Mouse (Mus musculus) myocyte (in vitro differentiated cells): ENCODE data around the gene March2. TPM values are rescaled to one million over a fixed set of nuclear protein-coding genes. Genes with fewer than 3 reads are reported as not detected.

ENCODE experiments used
- H3K27me3 ChIP-seq: one replicate; pipeline ENCODE4 v1.6.1; 2011; ENCODE audit not compliant: control insufficient read depth, insufficient read depth, insufficient read length
- H3K36me3 ChIP-seq: one replicate; pipeline ENCODE4 v1.6.1; 2011; ENCODE audit not compliant: control insufficient read depth, insufficient read depth
- H3K4me2 ChIP-seq: one replicate; pipeline ENCODE4 v1.6.1; 2011; ENCODE audit warnings: low read depth, control low read depth
- H3K4me3 ChIP-seq: one replicate; pipeline ENCODE4 v1.5.1; 2011; ENCODE audit warnings: mild to moderate bottlenecking, control low read depth, moderate library complexity
- H3K79me2 ChIP-seq: one replicate; pipeline ENCODE4 v1.6.1; 2011; ENCODE audit not compliant: control insufficient read depth, insufficient read depth
- H3ac ChIP-seq: one replicate; pipeline ENCODE4 v1.6.1; 2011; ENCODE audit not compliant: control insufficient read depth, insufficient read length
- CEBPB ChIP-seq: IDR thresholded peaks from 2 replicates; pipeline ENCODE4 v1.6.1; 2011; ENCODE audit warnings: mild to moderate bottlenecking, moderate library complexity; ENCODE audit not compliant: poor library complexity, insufficient read depth, severe bottlenecking
- E2F4 ChIP-seq: IDR thresholded peaks from one replicate; pipeline ENCODE4 v1.6.1; 2011; ENCODE audit warnings: mild to moderate bottlenecking, control low read depth, moderate library complexity; ENCODE audit not compliant: insufficient read depth
- MAX ChIP-seq: IDR thresholded peaks from one replicate; pipeline ENCODE4 v1.6.1; 2011; ENCODE audit warnings: low read depth, mild to moderate bottlenecking, control low read depth
- MYOD1 ChIP-seq, 3 experiments: IDR thresholded peaks; one replicate each; pipeline ENCODE4 v1.6.1; 2011; ENCODE audit warnings: control low read depth in 2 of 3, low read depth in 2 of 3, mild to moderate bottlenecking in 2 of 3, moderate library complexity in 1 of 3; ENCODE audit not compliant: insufficient read length in 2 of 3, control insufficient read depth in 1 of 3
- MYOG ChIP-seq, 3 experiments: IDR thresholded peaks; one replicate each; pipeline ENCODE4 v1.6.1; 2011; ENCODE audit warnings: control low read depth in 2 of 3, low read depth in 2 of 3, mild to moderate bottlenecking in 2 of 3; ENCODE audit not compliant: insufficient read length in 2 of 3, control insufficient read depth in 1 of 3, insufficient read depth in 1 of 3
- POLR2A ChIP-seq: IDR thresholded peaks from one replicate; pipeline ENCODE4 v1.6.1; 2011; ENCODE audit warnings: low read depth, mild to moderate bottlenecking, control low read depth, moderate library complexity; ENCODE audit not compliant: insufficient read length
- POLR2AphosphoS2 ChIP-seq: IDR thresholded peaks from one replicate; pipeline ENCODE4 v1.6.1; 2011; ENCODE audit warnings: low read depth, control low read depth; ENCODE audit not compliant: insufficient read length
- REST ChIP-seq: IDR thresholded peaks from one replicate; pipeline ENCODE4 v1.6.1; 2011; ENCODE audit warnings: mild to moderate bottlenecking, control low read depth, moderate library complexity; ENCODE audit not compliant: insufficient read depth, insufficient read length
- SRF ChIP-seq: IDR thresholded peaks from one replicate; pipeline ENCODE4 v1.6.1; 2011; ENCODE audit warnings: low read depth; ENCODE audit not compliant: control insufficient read depth, insufficient read length
- TCF12 ChIP-seq: IDR thresholded peaks from one replicate; pipeline ENCODE4 v1.6.1; 2011; ENCODE audit warnings: mild to moderate bottlenecking, control low read depth; ENCODE audit not compliant: poor library complexity, insufficient read depth, severe bottlenecking
- TCF3 ChIP-seq: IDR thresholded peaks from one replicate; pipeline ENCODE4 v1.6.1; 2011; ENCODE audit warnings: low read depth, control low read depth; ENCODE audit not compliant: insufficient read length
- USF1 ChIP-seq: IDR thresholded peaks from one replicate; pipeline ENCODE4 v1.6.1; 2011; ENCODE audit warnings: low read depth, mild to moderate bottlenecking, control low read depth, moderate library complexity
- polyA plus RNA-seq: library from polyadenylated mRNA; unstranded; fragments of >200 nt; fragmentation: generic; extraction: Trizol; gene quantifications from one replicate; pipeline ENCODE4 v1.2.1, GENCODE M21; 2012; ENCODE audit warnings: missing spikeins

March2 gene
- polyA plus RNA-seq, 1 experiment: 51.5 TPM

DNA sequence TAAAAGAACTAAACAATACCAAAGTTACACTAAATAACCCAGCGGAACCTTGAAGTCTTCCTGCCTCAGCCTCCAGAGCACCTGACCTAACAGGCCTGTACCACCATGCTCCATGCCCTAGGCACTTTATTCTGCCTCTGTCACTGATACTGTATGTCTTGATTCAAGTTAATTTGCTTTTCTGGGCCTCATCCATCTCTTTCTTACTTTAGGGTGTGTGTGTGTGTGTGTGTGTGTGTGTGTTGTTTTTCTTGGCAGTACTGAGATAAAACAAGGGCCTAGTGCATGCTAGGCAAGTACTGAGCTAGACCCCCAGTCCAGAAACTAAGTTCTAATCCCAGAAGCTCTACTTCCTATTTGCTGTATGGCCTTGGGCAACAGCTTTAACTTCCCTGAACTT lies 1.2 kb downstream of the March2 start:
- no peak overlapping the region for H3K4me3 ChIP-seq
- H3K36me3 ChIP-seq: no peaks in the 10 kb centered on the region
- TF ChIP-seq E2F4 (no peak), CEBPB (no peak), MYOG (IDR thresholded peaks at IDR 0.05; ENCODE audit: control insufficient read depth in 1 of 3, insufficient read depth in 1 of 3, insufficient read length in 2 of 3, low read depth in 2 of 3) (no peak), MAX (no peak), USF1 (no peak), POLR2A (no peak), TCF12 (no peak), REST (no peak), SRF (no peak), TCF3 (no peak), POLR2AphosphoS2 (no peak), MYOD1 (IDR thresholded peaks at IDR 0.05; ENCODE audit: control insufficient read depth in 1 of 3, insufficient read length in 2 of 3, low read depth in 2 of 3) (no peak)
- H3K79me2 ChIP-seq: peaks cover 6% of the 10 kb centered on the region
- H3ac ChIP-seq: no peak overlapping the region
- no peaks in the 10 kb centered on the region for H3K27me3 ChIP-seq
- no peak overlapping the region for H3K4me2 ChIP-seq

DNA sequence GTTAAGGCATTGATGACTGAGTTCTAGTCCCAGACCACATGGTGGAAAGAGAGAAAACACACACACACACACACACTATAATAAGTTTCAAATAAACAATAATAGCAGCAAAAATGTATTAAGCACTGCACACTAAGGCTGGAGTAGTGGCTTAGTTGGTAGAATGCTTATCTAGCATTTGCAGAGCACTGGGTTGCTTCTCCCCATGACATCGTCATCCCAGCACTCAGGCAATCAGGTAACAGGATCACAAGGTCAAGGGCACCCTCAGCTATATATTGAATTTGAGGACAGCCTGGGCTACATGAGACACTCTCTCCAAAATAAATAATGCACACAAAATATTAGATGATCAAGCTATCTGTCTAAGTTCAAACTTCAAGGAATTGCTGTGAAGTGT lies 3.7 kb downstream of the March2 start:
- no peak overlapping the region for H3K4me3 ChIP-seq
- H3ac ChIP-seq: no peak overlapping the region
- TF ChIP-seq E2F4 (no peak), USF1 (no peak), CEBPB (no peak)
- H3K79me2 ChIP-seq: peaks cover 6% of the 10 kb centered on the region
- H3K4me2 ChIP-seq: no peak overlapping the region
- H3K36me3 ChIP-seq: no peaks in the 10 kb centered on the region
- H3K27me3 ChIP-seq: no peaks in the 10 kb centered on the region

DNA sequence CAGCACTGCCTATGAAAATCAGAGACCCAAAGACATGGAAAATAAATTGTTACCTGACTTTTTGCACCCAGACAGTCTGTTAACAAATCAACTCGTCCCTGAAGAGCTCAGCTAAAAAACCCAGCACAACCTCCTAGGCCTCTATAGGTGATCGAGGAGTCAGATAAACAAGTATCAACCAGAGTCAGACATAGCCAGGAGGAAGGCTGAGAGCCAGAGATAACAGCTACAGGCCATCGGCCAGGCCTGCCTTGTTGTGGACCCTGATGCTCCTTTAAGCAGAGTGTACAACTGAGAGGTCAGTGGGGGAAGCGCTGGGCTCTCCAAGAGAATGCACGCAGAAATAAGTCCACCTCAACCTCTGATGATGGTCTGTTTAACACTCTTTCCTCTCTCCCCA lies 5.2 kb downstream of the March2 start:
- Histone ChIP-seq H3K27me3 (no peaks in the 10 kb centered on the region), H3K79me2 (peaks cover 6% of the 10 kb centered on the region), H3K4me2 (no peak overlapping the region), H3ac (no peak overlapping the region), H3K4me3 (no peak overlapping the region), H3K36me3 (no peaks in the 10 kb centered on the region)
- TF ChIP-seq TCF12: no peak
- no peak for TF ChIP-seq REST
- TF ChIP-seq SRF: no peak
- no peak for TF ChIP-seq MYOD1 (IDR thresholded peaks at IDR 0.05; ENCODE audit: control insufficient read depth in 1 of 3, insufficient read length in 2 of 3, low read depth in 2 of 3)
- TF ChIP-seq TCF3: no peak
- no peak for TF ChIP-seq E2F4
- TF ChIP-seq CEBPB: no peak
- no peak for TF ChIP-seq MYOG (IDR thresholded peaks at IDR 0.05; ENCODE audit: control insufficient read depth in 1 of 3, insufficient read depth in 1 of 3, insufficient read length in 2 of 3, low read depth in 2 of 3)
- TF ChIP-seq MAX: no peak
- TF ChIP-seq POLR2A: no peak
- TF ChIP-seq USF1: no peak
- TF ChIP-seq POLR2AphosphoS2: no peak

DNA sequence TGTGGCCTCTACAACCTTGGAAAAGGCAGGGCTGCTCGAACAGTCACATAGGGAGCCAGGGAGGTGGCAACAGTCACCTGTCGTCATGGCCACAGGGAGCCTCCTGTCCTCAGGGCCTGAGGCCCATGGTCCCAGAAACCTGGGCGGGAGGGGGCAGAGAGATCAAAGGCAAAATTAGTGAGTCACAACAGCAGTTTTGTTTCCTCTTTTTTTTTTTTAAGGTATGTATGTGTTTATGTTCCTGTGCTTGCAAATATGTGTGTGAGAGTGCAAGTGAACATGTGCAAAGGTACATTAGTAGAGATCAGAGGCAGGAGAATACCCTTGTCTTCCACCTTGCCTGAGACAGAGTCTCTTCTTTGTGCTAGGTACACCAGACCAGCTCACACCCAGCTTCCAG lies 8.6 kb downstream of the March2 start:
- no peaks in the 10 kb centered on the region for H3K79me2 ChIP-seq
- no peak overlapping the region for H3K4me3 ChIP-seq
- no peaks in the 10 kb centered on the region for H3K27me3 ChIP-seq
- no peak overlapping the region for H3K4me2 ChIP-seq
- H3K36me3 ChIP-seq: peaks cover 6% of the 10 kb centered on the region
- TF ChIP-seq TCF3 (no peak), USF1 (no peak), TCF12 (no peak), MYOD1 (IDR thresholded peaks at IDR 0.05; ENCODE audit: control insufficient read depth in 1 of 3, insufficient read length in 2 of 3, low read depth in 2 of 3) (no peak), SRF (no peak), CEBPB (no peak), MYOG (IDR thresholded peaks at IDR 0.05; ENCODE audit: control insufficient read depth in 1 of 3, insufficient read depth in 1 of 3, insufficient read length in 2 of 3, low read depth in 2 of 3) (no peak), POLR2AphosphoS2 (no peak), POLR2A (no peak), E2F4 (no peak), MAX (no peak), REST (no peak)
- H3ac ChIP-seq: no peak overlapping the region

DNA sequence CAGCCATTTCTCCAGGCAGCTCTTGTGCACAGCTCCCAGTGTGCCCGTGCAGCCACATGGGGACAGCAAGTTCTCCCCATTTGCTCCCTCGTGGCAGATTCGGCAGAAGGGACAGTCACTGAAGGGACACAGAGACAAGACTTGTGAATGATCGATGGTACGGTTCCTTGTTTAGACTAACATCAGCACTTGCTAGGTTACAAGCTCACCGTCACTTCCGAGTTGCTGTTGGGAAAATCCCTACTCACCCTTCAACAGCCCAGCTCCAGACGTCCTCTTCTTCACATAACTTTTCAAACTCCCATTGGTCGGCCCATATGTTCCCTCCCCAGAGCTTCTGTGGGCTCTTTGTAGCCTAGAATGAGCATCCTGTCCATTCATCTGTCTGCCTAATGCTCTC lies 15.4 kb downstream of the March2 start:
- Histone ChIP-seq H3K4me3 (no peak overlapping the region), H3ac (no peak overlapping the region), H3K36me3 (peaks cover 9% of the 10 kb centered on the region), H3K27me3 (no peaks in the 10 kb centered on the region), H3K4me2 (no peak overlapping the region), H3K79me2 (no peaks in the 10 kb centered on the region)
- TF ChIP-seq MAX (no peak), MYOD1 (IDR thresholded peaks at IDR 0.05; ENCODE audit: control insufficient read depth in 1 of 3, insufficient read length in 2 of 3, low read depth in 2 of 3) (no peak), TCF12 (no peak), POLR2A (no peak), MYOG (IDR thresholded peaks at IDR 0.05; ENCODE audit: control insufficient read depth in 1 of 3, insufficient read depth in 1 of 3, insufficient read length in 2 of 3, low read depth in 2 of 3) (no peak), REST (no peak), POLR2AphosphoS2 (no peak), USF1 (no peak), CEBPB (no peak), TCF3 (no peak), E2F4 (no peak), SRF (no peak)
